Mouse (Mus musculus) midbrain, embryonic 13.5 days (tissue): ENCODE data around the gene Pex13. TPM values are rescaled to one million over a fixed set of nuclear protein-coding genes. Genes with fewer than 3 reads are reported as not detected.
"Not testable (repeated sequence)": the region's sequence is repeated elsewhere in the genome, so short reads cannot be mapped to it uniquely, and the experiment has no call there.

Source experiments
- ATAC-seq: fragments of 200-750 bp; cut with Nextera tagmentation; 2 replicates; pipeline ENCODE4 v1.8.0; 2017; ENCODE audit warnings: mild to moderate bottlenecking, moderate TSS enrichment, moderate library complexity
- H3K27ac ChIP-seq: fragments of 300-500 bp; sonication (generic); 2 replicates; pipeline ENCODE4 v1.5.1; 2015; ENCODE audit warnings: inconsistent platforms, mild to moderate bottlenecking, moderate library complexity
- H3K27me3 ChIP-seq: fragments of 300-500 bp; sonication (generic); 2 replicates; pipeline ENCODE4 v1.6.1; 2015; ENCODE audit warnings: mild to moderate bottlenecking, inconsistent platforms
- H3K36me3 ChIP-seq: fragments of 300-500 bp; sonication (generic); 2 replicates; pipeline ENCODE4 v1.6.1; 2015; ENCODE audit warnings: mild to moderate bottlenecking, inconsistent platforms
- H3K4me1 ChIP-seq: fragments of 300-500 bp; sonication (generic); replicated peaks from 2 replicates; pipeline ENCODE4 v1.6.1; 2015; ENCODE audit warnings: inconsistent platforms
- H3K4me2 ChIP-seq: fragments of 300-500 bp; sonication (generic); replicated peaks from 2 replicates; pipeline ENCODE4 v1.6.1; 2015; ENCODE audit warnings: moderate library complexity, mild to moderate bottlenecking, inconsistent platforms
- H3K4me3 ChIP-seq: fragments of 300-500 bp; sonication (generic); replicated peaks from 2 replicates; pipeline ENCODE4 v1.5.1; 2015; ENCODE audit warnings: mild to moderate bottlenecking, inconsistent platforms
- H3K9ac ChIP-seq: fragments of 300-500 bp; sonication (generic); replicated peaks from 2 replicates; pipeline ENCODE4 v1.6.1; 2015; ENCODE audit warnings: mild to moderate bottlenecking, inconsistent platforms
- H3K9me3 ChIP-seq: fragments of 300-500 bp; sonication (generic); 2 replicates; pipeline ENCODE4 v1.6.1; 2016; ENCODE audit warnings: mild to moderate bottlenecking, inconsistent platforms
- WGBS: fragments of 180-500 bp; shearing (Covaris S2); methylation state at CpG from one replicate; pipeline ENCODE4 v1.1.7; 2015; 5-methylcytosine and 5-hydroxymethylcytosine counted together
- polyA plus RNA-seq: library from polyadenylated mRNA; unstranded; fragments of >200 nt; fragmentation: Nextera tagmentation; extraction: Ambion mirVana; gene quantifications from 2 replicates; pipeline ENCODE4 v1.2.1, GENCODE M21; 2015

Pex13 gene
- polyA plus RNA-seq, 1 experiment from 2014 or later = 41.8 TPM

DNA sequence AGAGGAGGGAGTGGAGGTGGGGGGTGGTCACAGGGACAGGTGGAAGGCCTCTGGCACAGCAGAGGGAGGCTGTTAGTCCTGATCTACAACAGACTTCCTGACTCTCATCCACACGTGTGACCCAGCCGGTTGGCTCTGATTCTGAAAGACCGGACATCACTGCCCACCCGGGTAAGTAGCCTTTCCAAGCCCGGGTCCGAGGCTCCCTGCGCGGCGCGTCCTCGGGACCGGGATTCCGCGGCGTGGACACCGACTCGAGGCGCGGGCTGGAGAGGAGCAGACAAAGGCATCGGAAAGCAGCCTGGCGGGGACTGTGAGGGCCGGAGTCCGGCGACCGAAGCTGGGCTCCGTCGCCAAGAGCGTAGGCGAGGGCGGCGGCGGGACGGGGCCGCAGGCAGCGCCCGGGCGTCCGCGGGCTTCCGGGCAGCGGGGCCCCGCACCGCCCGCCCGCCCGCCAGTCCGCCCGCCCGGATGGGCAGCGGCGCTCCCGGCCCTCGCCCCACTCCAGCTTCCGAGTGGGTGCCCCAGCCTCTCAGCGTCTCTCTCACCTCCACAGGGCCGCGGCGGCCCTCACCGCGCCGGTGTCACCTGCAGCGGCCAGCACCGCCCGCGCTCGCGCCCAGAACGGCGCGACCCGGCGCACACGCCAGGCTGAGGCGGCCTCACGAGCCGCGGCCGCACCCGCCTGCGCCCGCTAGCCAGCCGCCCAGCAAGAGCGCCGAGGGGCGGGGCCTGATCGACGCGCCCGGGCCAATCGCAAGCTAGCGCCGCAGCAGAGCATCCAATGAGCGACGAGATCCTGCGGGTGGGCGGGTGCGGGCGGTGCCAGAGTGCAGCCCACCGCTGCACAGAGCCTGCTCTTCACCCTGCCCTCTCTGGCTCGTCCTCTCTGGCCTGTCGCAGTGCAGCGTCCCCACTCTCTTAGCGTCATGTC, 32.5 kb downstream of the Pex13 start, which contains the start of gene 0610010F05Rik:
0610010F05Rik (minus strand) TSS at position 695 of the 934 bp plus-strand sequence.
- Histone ChIP-seq H3K36me3 (peaks cover 6% of the 10 kb centered on the region), H3K27ac (peak within 1 kb of the TSS; percentile 98), H3K4me2 (peak within 1 kb of the TSS; percentile 66), H3K27me3 (no peaks in the 10 kb centered on the region), H3K4me3 (peak within 1 kb of the TSS; percentile 90), H3K9ac (peak within 1 kb of the TSS; percentile 97), H3K4me1 (peaks cover 30% of the 10 kb centered on the region), H3K9me3 (no peaks in the 10 kb centered on the region)
- ATAC-seq = peak; percentile 100
- WGBS = under 1% methylated on average over 87 of the region's 103 CpGs

DNA sequence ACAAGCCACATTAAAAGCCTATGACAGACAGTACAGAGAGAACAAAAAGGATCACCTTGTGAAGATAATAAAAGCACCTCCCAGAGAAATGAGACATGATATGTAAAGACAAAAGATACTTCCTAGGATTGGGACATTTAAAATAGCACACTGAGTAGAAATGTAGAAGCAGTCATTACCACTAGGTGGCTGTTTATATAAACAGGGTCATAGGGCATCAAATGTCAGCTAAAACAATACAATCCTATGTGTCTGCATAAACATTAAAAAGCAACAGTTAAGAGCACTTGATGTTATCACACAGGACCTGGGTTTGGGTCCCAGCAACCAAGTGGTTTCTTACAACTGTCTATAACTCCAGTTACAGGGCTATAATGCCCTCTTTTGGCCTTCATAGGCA, 35.1 kb downstream of the Pex13 start:
- Histone ChIP-seq H3K36me3 (peaks cover 12% of the 10 kb centered on the region), H3K4me3 (no peak overlapping the region), H3K4me1 (peaks cover 30% of the 10 kb centered on the region), H3K27me3 (no peaks in the 10 kb centered on the region), H3K9ac (no peak overlapping the region), H3K4me2 (no peak overlapping the region), H3K27ac (no peak overlapping the region), H3K9me3 (no peaks in the 10 kb centered on the region)
- ATAC-seq = no peak

DNA sequence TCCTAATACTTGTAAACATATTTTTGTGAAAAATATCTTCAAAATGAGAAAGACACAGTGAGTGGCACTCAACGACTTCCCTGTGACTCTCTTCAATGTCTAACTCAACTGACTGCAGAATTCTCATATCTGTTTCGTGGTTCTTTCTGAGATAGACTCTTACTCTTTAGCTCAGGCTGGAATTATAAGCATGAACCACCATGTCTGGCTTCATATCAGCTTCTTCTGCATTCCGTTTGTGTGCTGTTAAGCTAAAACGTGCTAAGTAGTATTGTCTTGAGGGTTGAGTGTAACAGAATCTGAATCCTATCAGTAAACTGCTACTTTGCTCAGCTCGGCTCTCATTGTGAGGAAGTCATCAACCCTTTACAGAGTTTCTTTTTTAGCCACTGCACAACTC, 46.8 kb downstream of the Pex13 start:
- Histone ChIP-seq H3K9me3 (no peaks in the 10 kb centered on the region), H3K4me2 (no peak overlapping the region), H3K27ac (no peak overlapping the region), H3K27me3 (no peaks in the 10 kb centered on the region), H3K9ac (no peak overlapping the region), H3K4me3 (no peak overlapping the region), H3K36me3 (peaks cover 42% of the 10 kb centered on the region), H3K4me1 (no peaks in the 10 kb centered on the region)
- 84% methylated on average over 5 of the region's 5 CpGs for WGBS
- ATAC-seq = no peak

DNA sequence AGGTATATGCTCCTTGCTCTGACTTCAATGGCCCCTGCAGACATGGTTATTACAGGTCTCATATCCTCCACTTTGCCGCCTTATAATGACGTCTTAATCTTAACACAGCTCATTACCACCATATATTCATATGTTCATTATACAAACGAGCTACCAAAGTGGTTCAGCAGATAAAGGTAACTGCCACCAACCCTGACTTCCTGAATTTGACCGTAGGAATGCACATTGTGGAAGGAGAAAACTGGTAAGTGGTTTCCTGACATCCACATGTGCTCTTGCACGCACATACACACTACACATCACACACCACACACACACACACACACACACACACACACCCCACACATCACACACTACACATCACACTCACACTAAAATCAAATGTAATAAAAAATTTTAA, 51.2 kb downstream of the Pex13 start:
- Histone ChIP-seq H3K27me3 (no peaks in the 10 kb centered on the region), H3K36me3 (peaks cover 39% of the 10 kb centered on the region), H3K27ac (no peak overlapping the region), H3K9me3 (no peaks in the 10 kb centered on the region), H3K4me1 (no peaks in the 10 kb centered on the region), H3K4me3 (no peak overlapping the region), H3K9ac (no peak overlapping the region), H3K4me2 (no peak overlapping the region)
- no peak for ATAC-seq
- 90% methylated on average over 5 of the region's 5 CpGs for WGBS

DNA sequence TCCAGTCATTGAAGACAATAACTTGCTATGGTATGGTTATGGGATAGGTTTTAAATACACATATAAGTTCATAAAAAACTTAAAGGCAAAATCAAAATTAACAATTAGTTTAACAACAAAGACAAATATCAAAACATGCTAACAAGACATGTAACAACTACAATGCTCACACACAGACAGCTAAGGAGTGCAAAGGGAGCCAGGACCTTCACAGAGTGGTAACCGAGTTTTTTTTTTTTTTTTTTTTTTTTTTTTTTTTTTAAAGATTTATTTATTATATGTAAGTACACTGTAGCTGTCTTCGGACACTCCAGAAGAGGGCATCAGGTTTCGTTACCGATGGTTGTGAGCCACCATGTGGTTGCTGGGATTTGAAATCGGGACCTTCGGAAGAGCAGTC, 58.5 kb downstream of the Pex13 start:
- H3K4me1 ChIP-seq, H3K4me2 ChIP-seq, H3K27ac ChIP-seq, ATAC-seq, H3K9me3 ChIP-seq, H3K9ac ChIP-seq, H3K27me3 ChIP-seq, H3K4me3 ChIP-seq: not testable (repeated sequence)
- peaks cover 62% of the 10 kb centered on the region for H3K36me3 ChIP-seq
- 95% methylated on average over 6 of the region's 6 CpGs for WGBS

Other genes with a start within 250 kb of the Pex13 start
- gene Ahsa2, start 167.9 kb downstream of the Pex13 start, polyA plus RNA-seq = 142 and 144 TPM in 2 replicates
- 0.16 TPM in 1 of 2 replicates, not detected in the other for gene 1700093K21Rik, start 144.8 kb downstream of the Pex13 start, polyA plus RNA-seq
- 141 and 149 TPM in 2 replicates for gene 0610010F05Rik, start 32.3 kb downstream of the Pex13 start, polyA plus RNA-seq
- 13.3 and 14.7 TPM in 2 replicates for gene Pus10, start 285 bp downstream of the Pex13 start, polyA plus RNA-seq
- gene Rel, start 105.0 kb upstream of the Pex13 start, polyA plus RNA-seq = 0.24 and 0.31 TPM in 2 replicates
- gene Papolg, start 229.3 kb upstream of the Pex13 start, polyA plus RNA-seq = 26.8 and 28.0 TPM in 2 replicates